Mouse (Mus musculus) ES-Bruce4 (cell line): ENCODE results near the gene 4930451I11Rik. TPM values are rescaled to one million over a fixed set of nuclear protein-coding genes. Genes with fewer than 3 reads are reported as not detected.

ENCODE experiments used
- H3K27ac ChIP-seq: 2 replicates; pipeline ENCODE4 v1.5.1; 2012; ENCODE audit warnings: low read length, inconsistent platforms; ENCODE audit not compliant: insufficient read depth
- H3K27me3 ChIP-seq: 2 replicates; pipeline ENCODE4 v1.6.1; 2012; ENCODE audit warnings: mild to moderate bottlenecking, low read length, inconsistent platforms; ENCODE audit not compliant: control insufficient read depth, poor library complexity, insufficient read depth, severe bottlenecking
- H3K36me3 ChIP-seq: 2 replicates; pipeline ENCODE4 v1.6.1; 2012; ENCODE audit warnings: inconsistent platforms, mild to moderate bottlenecking, low read length, moderate library complexity; ENCODE audit not compliant: control insufficient read depth, poor library complexity, insufficient read depth, severe bottlenecking
- H3K4me1 ChIP-seq: one replicate; pipeline ENCODE4 v1.8.1; 2011; ENCODE audit warnings: low read length; ENCODE audit not compliant: control insufficient read depth, insufficient read depth
- H3K4me3 ChIP-seq: 2 replicates; pipeline ENCODE4 v1.5.1; 2011; ENCODE audit warnings: low read depth, mild to moderate bottlenecking, low read length
- H3K9ac ChIP-seq: 2 replicates; pipeline ENCODE4 v1.6.1; 2012; ENCODE audit warnings: low read depth, mild to moderate bottlenecking, inconsistent platforms; ENCODE audit not compliant: poor library complexity, severe bottlenecking
- H3K9me3 ChIP-seq: replicated peaks from 2 replicates; pipeline ENCODE4 v1.6.1; 2012; ENCODE audit warnings: mild to moderate bottlenecking, low read length, inconsistent platforms; ENCODE audit not compliant: control insufficient read depth, poor library complexity, insufficient read depth, severe bottlenecking
- CTCF ChIP-seq: IDR thresholded peaks from one replicate; pipeline ENCODE4 v1.8.1; 2011; ENCODE audit warnings: low read depth, low read length
- EP300 ChIP-seq: IDR thresholded peaks from 2 replicates; pipeline ENCODE4 v1.6.1; 2011; ENCODE audit warnings: low read depth, low read length; ENCODE audit not compliant: insufficient read depth
- POLR2A ChIP-seq: IDR thresholded peaks from one replicate; pipeline ENCODE4 v1.8.1; 2011; ENCODE audit warnings: low read length; ENCODE audit not compliant: insufficient read depth
- polyA plus RNA-seq: library from polyadenylated mRNA; stranded (reverse); fragments of >200 nt; gene quantifications from 2 replicates; pipeline ENCODE4 v1.2.4, GENCODE M21; 2011; ENCODE audit warnings: low read depth; ENCODE audit not compliant: missing spikeins, insufficient read depth, insufficient read length

Gene 4930451I11Rik
- polyA plus RNA-seq, 1 experiment: not detected

GRCm38 (mm10) chr7:126800269-126801056, 31.0 kb downstream of the 4930451I11Rik start:
- Histone ChIP-seq H3K4me1 (no peaks in the 10 kb centered on the region), H3K4me3 (peak overlapping the region; percentile 84), H3K36me3 (peaks cover 20% of the 10 kb centered on the region), H3K27me3 (no peaks in the 10 kb centered on the region), H3K9ac (peak overlapping the region; percentile 35), H3K27ac (peak overlapping the region; percentile 73), H3K9me3 (no peaks in the 10 kb centered on the region)
- TF ChIP-seq EP300 (no peak), CTCF (no peak), POLR2A (no peak)

DNA sequence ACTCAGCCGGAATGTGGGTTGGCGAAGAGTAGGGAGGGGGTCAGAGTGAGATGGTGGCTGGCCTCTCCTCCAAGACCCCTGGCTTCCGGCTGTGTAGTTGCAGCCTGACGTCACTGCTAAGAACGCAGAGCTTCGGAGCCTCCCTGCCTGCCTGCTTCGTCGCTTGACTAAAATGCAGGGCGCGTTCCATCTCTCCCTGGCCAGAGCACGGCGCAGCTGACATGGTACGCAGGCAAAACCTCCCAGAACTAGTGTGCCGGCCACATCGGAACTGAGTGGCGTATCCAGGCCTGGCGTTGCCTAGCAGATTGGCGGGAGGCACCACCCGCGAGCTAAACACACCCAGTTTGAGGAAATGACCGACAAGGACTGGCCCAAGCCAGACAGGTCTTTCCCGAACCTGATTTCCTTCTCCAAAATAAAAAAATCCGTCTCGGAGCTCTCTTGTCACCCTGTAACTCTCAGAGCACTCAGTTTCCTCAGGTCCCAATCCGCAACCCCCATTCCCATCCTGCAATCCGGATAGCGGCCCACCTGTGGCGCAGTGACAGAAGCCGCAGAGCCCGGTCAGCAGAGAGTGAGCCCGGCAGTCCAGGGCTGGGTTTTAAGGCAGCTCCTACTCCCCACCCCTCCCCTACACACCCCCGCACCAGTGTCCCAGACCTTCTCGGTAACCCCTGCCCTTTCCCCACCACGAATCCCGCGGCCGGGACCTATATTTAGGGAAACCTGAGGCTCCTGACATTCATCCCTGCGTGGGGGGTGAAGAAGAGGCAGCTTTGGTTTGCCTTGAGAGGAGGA, 31.8 kb downstream of the 4930451I11Rik start:
- no peaks in the 10 kb centered on the region for H3K4me1 ChIP-seq
- TF ChIP-seq CTCF (no peak), POLR2A (peak; percentile 85), EP300 (peak; percentile 73; the same call in 1 of the 2 replicates)
- no peaks in the 10 kb centered on the region for H3K27me3 ChIP-seq
- peak overlapping the region; percentile 84 for H3K4me3 ChIP-seq
- H3K36me3 ChIP-seq: peaks cover 27% of the 10 kb centered on the region
- peak overlapping the region; percentile 73 for H3K27ac ChIP-seq
- H3K9ac ChIP-seq: peak overlapping the region; percentile 35
- no peaks in the 10 kb centered on the region for H3K9me3 ChIP-seq

GRCm38 (mm10) chr7:126799050-126799467, 32.4 kb downstream of the 4930451I11Rik start:
- peak overlapping the region; percentile 89 for H3K4me3 ChIP-seq
- H3K27me3 ChIP-seq: no peaks in the 10 kb centered on the region
- H3K27ac ChIP-seq: peak overlapping the region; percentile 23
- H3K4me1 ChIP-seq: no peaks in the 10 kb centered on the region
- no peaks in the 10 kb centered on the region for H3K9me3 ChIP-seq
- TF ChIP-seq POLR2A (peak; percentile 99), CTCF (no peak), EP300 (0 out of 2 replicates have a peak, but pooled peaks have one; percentile 51)
- H3K9ac ChIP-seq: peak overlapping the region; percentile 85
- peaks cover 28% of the 10 kb centered on the region for H3K36me3 ChIP-seq

GRCm38 (mm10) chr7:126798127-126799049, 33.1 kb downstream of the 4930451I11Rik start:
- no peaks in the 10 kb centered on the region for H3K9me3 ChIP-seq
- no peaks in the 10 kb centered on the region for H3K27me3 ChIP-seq
- H3K27ac ChIP-seq: peak overlapping the region; percentile 23
- H3K4me3 ChIP-seq: peak overlapping the region; percentile 89
- H3K36me3 ChIP-seq: peaks cover 28% of the 10 kb centered on the region
- H3K9ac ChIP-seq: peak overlapping the region; percentile 85
- TF ChIP-seq POLR2A (no peak), EP300 (no peak), CTCF (no peak)
- no peaks in the 10 kb centered on the region for H3K4me1 ChIP-seq

DNA sequence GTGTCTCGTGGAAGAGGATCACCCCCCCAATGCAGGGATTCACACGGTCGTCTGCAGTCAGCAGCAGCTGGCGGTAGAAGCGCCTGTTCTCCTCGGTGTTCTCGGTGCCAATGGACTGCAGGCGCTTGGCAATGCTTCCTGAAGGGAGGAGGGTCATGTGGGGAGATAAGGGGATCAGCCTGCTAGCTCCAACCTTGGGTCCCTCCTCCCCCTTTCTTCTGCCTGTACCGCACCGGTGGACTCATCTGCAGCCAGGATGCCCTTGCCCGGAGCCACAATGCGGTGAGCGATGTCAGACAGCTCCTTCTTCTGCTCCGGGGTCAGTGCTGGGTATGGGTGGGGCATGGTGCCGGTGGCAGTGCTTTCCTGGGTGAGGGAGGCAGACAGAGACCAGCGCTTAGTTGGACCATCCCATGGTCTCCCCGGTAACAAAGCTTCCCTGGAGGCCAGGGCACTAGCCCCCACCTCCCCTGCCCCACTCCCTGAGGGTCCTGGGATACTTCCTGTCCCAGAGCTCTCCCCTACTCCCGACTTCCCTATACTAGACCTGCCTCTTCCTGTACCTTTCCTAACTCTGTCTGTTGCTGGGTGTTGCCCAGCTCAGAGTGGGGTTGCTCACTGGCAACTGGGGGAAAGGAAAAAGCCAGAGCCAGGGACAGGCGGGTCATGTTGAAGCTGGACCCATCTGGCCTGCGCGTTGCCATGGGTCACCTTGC, 33.9 kb downstream of the 4930451I11Rik start, which contains the start of gene Fam57b:
Gene Fam57b, plus strand, starts transcription at position 258 of the 716 bp plus-strand sequence.
- Histone ChIP-seq H3K9ac (peak within 1 kb of the TSS; percentile 85), H3K4me1 (no peaks in the 10 kb centered on the region), H3K27ac (peak within 1 kb of the TSS; percentile 23; the same call in 1 of the 2 replicates), H3K9me3 (no peaks in the 10 kb centered on the region), H3K36me3 (peaks cover 28% of the 10 kb centered on the region), H3K27me3 (no peaks in the 10 kb centered on the region), H3K4me3 (peak within 1 kb of the TSS; percentile 89)
- TF ChIP-seq CTCF: no peak
- TF ChIP-seq EP300: no peak
- no peak for TF ChIP-seq POLR2A
